Mouse (Mus musculus) MEL (cell line): ENCODE results near the gene 1700016K19Rik. TPM values are rescaled to one million over a fixed set of nuclear protein-coding genes. Genes with fewer than 3 reads are reported as not detected.
"Not testable (repeated sequence)": the region's sequence is repeated elsewhere in the genome, so short reads cannot be mapped to it uniquely, and the experiment has no call there.

ENCODE experiments used
- DNase-seq: peaks from one replicate; pipeline ENCODE4 v3.0.0; 2011; ENCODE audit warnings: low read depth, low spot score
- H3K27ac ChIP-seq: 2 replicates; pipeline ENCODE4 v1.5.1; 2012; ENCODE audit warnings: low read depth, mild to moderate bottlenecking, control low read depth, low read length, moderate library complexity; ENCODE audit not compliant: control insufficient read depth
- H3K27me3 ChIP-seq, 2 experiments: fragments of 150-350 bp in 1 of 2; sonication (generic) in 1 of 2; 2 replicates each; pipeline ENCODE4 v1.6.1; 2012; ENCODE audit warnings: low read length in 2 of 2, mild to moderate bottlenecking in 2 of 2, improper control_type of control experiment in 1 of 2, moderate library complexity in 1 of 2; ENCODE audit not compliant: insufficient read depth in 2 of 2, control insufficient read depth in 1 of 2
- H3K36me3 ChIP-seq, 2 experiments: 2 replicates each; pipeline ENCODE4 v1.6.1; 2012 to 2014; ENCODE audit warnings: low read length in 2 of 2, improper control_type of control experiment in 1 of 2, inconsistent platforms in 1 of 2, mild to moderate bottlenecking in 1 of 2; ENCODE audit not compliant: insufficient read depth in 2 of 2, control insufficient read depth in 1 of 2
- H3K4me1 ChIP-seq, 2 experiments: fragments of 150-350 bp in 1 of 2; sonication (generic) in 1 of 2; 2 replicates each; pipeline ENCODE4 v1.6.1; 2012; ENCODE audit warnings: low read length in 2 of 2, improper control_type of control experiment in 1 of 2, mild to moderate bottlenecking in 1 of 2; ENCODE audit not compliant: insufficient read depth in 2 of 2, control insufficient read depth in 1 of 2
- H3K4me3 ChIP-seq, 2 experiments: fragments of 150-350 bp in 1 of 2; sonication (generic) in 1 of 2; 2 replicates each; pipeline ENCODE4 v1.5.1; 2012; ENCODE audit warnings: low read depth in 2 of 2, low read length in 2 of 2, mild to moderate bottlenecking in 2 of 2, moderate library complexity in 2 of 2, control low read depth in 1 of 2, improper control_type of control experiment in 1 of 2; ENCODE audit not compliant: control insufficient read depth in 1 of 2, insufficient read depth in 1 of 2
- H3K79me2 ChIP-seq: 2 replicates; pipeline ENCODE4 v1.6.1; 2012; ENCODE audit warnings: mild to moderate bottlenecking, low read length, moderate library complexity; ENCODE audit not compliant: control insufficient read depth, poor library complexity, insufficient read depth
- H3K9ac ChIP-seq: 2 replicates; pipeline ENCODE4 v1.6.1; 2012; ENCODE audit warnings: low read depth, mild to moderate bottlenecking, control low read depth, low read length, moderate library complexity; ENCODE audit not compliant: control insufficient read depth, poor library complexity, severe bottlenecking
- H3K9me3 ChIP-seq: fragments of 150-350 bp; sonication (generic); replicated peaks from 2 replicates; pipeline ENCODE4 v1.6.1; 2012; ENCODE audit warnings: mild to moderate bottlenecking, low read length, improper control_type of control experiment, moderate library complexity; ENCODE audit not compliant: insufficient read depth
- BHLHE40 ChIP-seq: IDR thresholded peaks from 2 replicates; pipeline ENCODE4 v1.6.1; 2012; ENCODE audit warnings: low read depth, mild to moderate bottlenecking, inconsistent platforms, low read length, improper control_type of control experiment, borderline replicate concordance
- CTCF ChIP-seq, 3 experiments: IDR thresholded peaks in 2 of 3; conservative IDR thresholded peaks in 1 of 3; 2 replicates each; pipeline ENCODE4 v1.5.1; 2011 to 2012; ENCODE audit warnings: low read length in 3 of 3, low read depth in 2 of 3, mild to moderate bottlenecking in 2 of 3, improper control_type of control experiment in 1 of 3, inconsistent platforms in 1 of 3, mixed read lengths in 1 of 3, moderate library complexity in 1 of 3; ENCODE audit not compliant: control insufficient read depth in 1 of 3, insufficient read depth in 1 of 3, poor library complexity in 1 of 3, severe bottlenecking in 1 of 3
- ELF1 ChIP-seq: IDR thresholded peaks from 2 replicates; pipeline ENCODE4 v1.6.1; 2014; ENCODE audit warnings: low read depth, mild to moderate bottlenecking, inconsistent platforms, low read length, improper control_type of control experiment, moderate library complexity
- HCFC1 ChIP-seq: IDR thresholded peaks from 2 replicates; pipeline ENCODE4 v1.6.1; 2012; ENCODE audit warnings: low read depth, mild to moderate bottlenecking, inconsistent platforms, low read length, improper control_type of control experiment, moderate library complexity
- KAT2A ChIP-seq: conservative IDR thresholded peaks from 2 replicates; pipeline ENCODE4 v1.6.1; 2012; ENCODE audit warnings: low read depth, low read length, improper control_type of control experiment, inconsistent platforms
- MAFK ChIP-seq: IDR thresholded peaks from 2 replicates; pipeline ENCODE4 v1.6.1; 2011; ENCODE audit warnings: low read depth, mild to moderate bottlenecking, low read length, improper control_type of control experiment, borderline replicate concordance
- MYB ChIP-seq: IDR thresholded peaks from 2 replicates; pipeline ENCODE4 v1.6.1; 2011; ENCODE audit warnings: mild to moderate bottlenecking, low read depth, low read length, improper control_type of control experiment
- POLR2AphosphoS2 ChIP-seq: IDR thresholded peaks from 2 replicates; pipeline ENCODE4 v1.6.1; 2011; ENCODE audit warnings: low read length, improper control_type of control experiment
- RAD21 ChIP-seq: IDR thresholded peaks from 2 replicates; pipeline ENCODE4 v1.6.1; 2011; ENCODE audit warnings: mild to moderate bottlenecking, low read depth, low read length, improper control_type of control experiment
- RCOR1 ChIP-seq: IDR thresholded peaks from 2 replicates; pipeline ENCODE4 v1.6.1; 2012; ENCODE audit warnings: low read depth, mild to moderate bottlenecking, inconsistent platforms, low read length, improper control_type of control experiment
- SMC3 ChIP-seq: IDR thresholded peaks from 2 replicates; pipeline ENCODE4 v1.6.1; 2011; ENCODE audit warnings: low read depth, low read length, improper control_type of control experiment
- ZC3H11A ChIP-seq: IDR thresholded peaks from 2 replicates; pipeline ENCODE4 v1.6.1; 2012; ENCODE audit warnings: low read depth, mild to moderate bottlenecking, inconsistent platforms, low read length, improper control_type of control experiment
- polyA plus RNA-seq, 2 experiments: library from polyadenylated mRNA; stranded (reverse) in 1 of 2; unstranded in 1 of 2; fragments of >175 nt in 1 of 2; fragments of >200 nt in 1 of 2; gene quantifications; 2 replicates each; pipeline versions ENCODE4 v1.2.1 to v1.2.4; 2012; ENCODE audit warnings: low replicate concordance in 2 of 2, low read depth in 1 of 2; ENCODE audit not compliant: insufficient read length in 2 of 2, insufficient read depth in 1 of 2, missing spikeins in 1 of 2
- total RNA-seq: library from RNA; depleted of rRNA; stranded (reverse); fragments of 300-350 nt; gene quantifications from 2 replicates; pipeline ENCODE4 v1.2.3, GENCODE M21; 2012

The 1700016K19Rik gene
- total and polyA plus RNA-seq, 3 experiments: 0.25 TPM; not detected in 2

- TF ChIP-seq MYB: no peak
- no peak for TF ChIP-seq ELF1
- no peak for TF ChIP-seq BHLHE40
- TF ChIP-seq SMC3: peak; percentile 67
- no peak for TF ChIP-seq HCFC1
- TF ChIP-seq MAFK: no peak
- TF ChIP-seq RCOR1: no peak
- peak; percentile 54 for TF ChIP-seq RAD21
- no peak for TF ChIP-seq POLR2AphosphoS2
- peak; percentile 53 for TF ChIP-seq ZC3H11A
- no peak for TF ChIP-seq KAT2A
- TF ChIP-seq CTCF (IDR thresholded peaks at IDR 0.05 in 2 of 3, conservative IDR thresholded peaks at IDR 0.05 in 1 of 3; ENCODE audit: control insufficient read depth in 1 of 3, insufficient read depth in 1 of 3, low read depth in 2 of 3, low read length in 3 of 3, poor library complexity in 1 of 3, severe bottlenecking in 1 of 3): peak in 1 of 3 experiments; percentile 59; a peak in 3 of 6 replicates
- TF ChIP-seq, all 39 proteins: peak for 4
- Histone ChIP-seq H3K4me1 (peaks cover 0 to 7% of the 10 kb centered on the region in 2 experiments; a peak in 1 of 4 replicates), H3K36me3 (no peaks in the 10 kb centered on the region; a peak in 1 of 4 replicates), H3K27me3 (peaks cover 5 to 20% of the 10 kb centered on the region in 2 experiments), H3K27ac (no peak overlapping the region), H3K9me3 (no peaks in the 10 kb centered on the region), H3K4me3 (no peak overlapping the region), H3K9ac (no peak overlapping the region), H3K79me2 (no peaks in the 10 kb centered on the region)
- peak; percentile 45 for DNase-seq
These were observed 1.6 kb downstream of the 1700016K19Rik start for GRCm38 (mm10) chr11:76001237-76001878.

GRCm38 (mm10) chr11:76004276-76004675 is 4.6 kb downstream of the 1700016K19Rik start:
- not testable (repeated sequence) for H3K27ac ChIP-seq, DNase-seq, H3K4me3 ChIP-seq, H3K36me3 ChIP-seq, H3K9me3 ChIP-seq, H3K9ac ChIP-seq, H3K79me2 ChIP-seq
- Histone ChIP-seq H3K27me3 (peaks cover 5 to 20% of the 10 kb centered on the region in 2 experiments), H3K4me1 (peaks cover 0 to 14% of the 10 kb centered on the region in 2 experiments; a peak in 2 of 4 replicates)

- no peaks in the 10 kb centered on the region for H3K9me3 ChIP-seq
- H3K79me2 ChIP-seq: no peaks in the 10 kb centered on the region
- no peak for DNase-seq
- no peak overlapping the region for H3K4me3 ChIP-seq
- TF ChIP-seq RAD21 (no peak), MAFK (no peak), MYB (no peak), ELF1 (no peak)
- H3K27ac ChIP-seq: no peak overlapping the region
- H3K27me3 ChIP-seq: peaks cover 0 to 2% of the 10 kb centered on the region in 2 experiments; a peak in 2 of 4 replicates
- H3K4me1 ChIP-seq: peaks cover 6 to 26% of the 10 kb centered on the region in 2 experiments
- peaks cover 0 to 13% of the 10 kb centered on the region in 2 experiments; a peak in 2 of 4 replicates for H3K36me3 ChIP-seq
- H3K9ac ChIP-seq: no peak overlapping the region
These were observed 8.4 kb downstream of the 1700016K19Rik start for GRCm38 (mm10) chr11:76008162-76008561.
